Mouse (Mus musculus) E14TG2a.4 (cell line): ENCODE data around the gene Mchr1.

ENCODE experiments used
- H3K27me3 ChIP-seq: 2 replicates; pipeline ENCODE4 v1.6.1; 2014; ENCODE audit warnings: low read length, control low read depth; ENCODE audit not compliant: insufficient read depth
- H3K36me3 ChIP-seq: 2 replicates; pipeline ENCODE4 v1.6.1; 2014; ENCODE audit warnings: low read length, control low read depth; ENCODE audit not compliant: insufficient read depth
- H3K4me1 ChIP-seq: replicated peaks from 2 replicates; pipeline ENCODE4 v1.6.1; 2014; ENCODE audit warnings: low read depth, low read length, control low read depth
- H3K4me3 ChIP-seq: replicated peaks from 2 replicates; pipeline ENCODE4 v1.5.1; 2014; ENCODE audit warnings: mild to moderate bottlenecking, low read length
- H3K9me3 ChIP-seq: 2 replicates; pipeline ENCODE4 v1.6.1; 2014; ENCODE audit warnings: low read length, control low read depth
- CTCF ChIP-seq: conservative IDR thresholded peaks from 2 replicates; pipeline ENCODE4 v1.5.1; 2014; ENCODE audit warnings: low read length
- NANOG ChIP-seq: IDR thresholded peaks from 2 replicates; pipeline ENCODE4 v1.6.1; 2014; ENCODE audit warnings: borderline replicate concordance, low read length, mixed read lengths
- POU5F1 ChIP-seq: IDR thresholded peaks from 2 replicates; pipeline ENCODE4 v1.6.1; 2014; ENCODE audit warnings: low read length, borderline replicate concordance

Gene Mchr1

GRCm38 (mm10) chr15:81221446-81221845, 13.9 kb upstream of the Mchr1 start:
- Histone ChIP-seq H3K36me3 (no peaks in the 10 kb centered on the region), H3K4me1 (peaks cover 12% of the 10 kb centered on the region), H3K4me3 (no peak overlapping the region), H3K9me3 (no peaks in the 10 kb centered on the region), H3K27me3 (peaks cover 12% of the 10 kb centered on the region; the same call in 1 of the 2 replicates)
- no peak for TF ChIP-seq CTCF
- no peak for TF ChIP-seq POU5F1
- no peak for TF ChIP-seq NANOG

GRCm38 (mm10) chr15:81225016-81225415, 10.3 kb upstream of the Mchr1 start:
- Histone ChIP-seq H3K27me3 (peaks cover 10% of the 10 kb centered on the region), H3K36me3 (no peaks in the 10 kb centered on the region), H3K9me3 (no peaks in the 10 kb centered on the region), H3K4me3 (no peak overlapping the region), H3K4me1 (peaks cover 4% of the 10 kb centered on the region)
- TF ChIP-seq POU5F1 (no peak), CTCF (no peak), NANOG (no peak)

- TF ChIP-seq NANOG (no peak), POU5F1 (no peak), CTCF (no peak)
- H3K36me3 ChIP-seq, result no peaks in the 10 kb centered on the region
- H3K9me3 ChIP-seq, result no peaks in the 10 kb centered on the region
- H3K4me1 ChIP-seq, result peaks cover 2% of the 10 kb centered on the region
- no peak overlapping the region for H3K4me3 ChIP-seq
- H3K27me3 ChIP-seq, result peaks cover 12% of the 10 kb centered on the region
These were observed 9.6 kb upstream of the Mchr1 start for GRCm38 (mm10) chr15:81225732-81226131.

- Histone ChIP-seq H3K9me3 (no peaks in the 10 kb centered on the region), H3K27me3 (peaks cover 9% of the 10 kb centered on the region), H3K4me1 (no peaks in the 10 kb centered on the region), H3K36me3 (no peaks in the 10 kb centered on the region), H3K4me3 (no peak overlapping the region)
- no peak for TF ChIP-seq POU5F1
- TF ChIP-seq CTCF, result no peak
- no peak for TF ChIP-seq NANOG
These were observed 8.5 kb upstream of the Mchr1 start for GRCm38 (mm10) chr15:81226796-81227195.

GRCm38 (mm10) chr15:81227275-81227674, 8.0 kb upstream of the Mchr1 start:
- Histone ChIP-seq H3K9me3 (no peaks in the 10 kb centered on the region), H3K4me1 (no peaks in the 10 kb centered on the region), H3K4me3 (no peak overlapping the region), H3K27me3 (peaks cover 11% of the 10 kb centered on the region), H3K36me3 (no peaks in the 10 kb centered on the region)
- TF ChIP-seq CTCF, result no peak
- no peak for TF ChIP-seq NANOG
- TF ChIP-seq POU5F1, result no peak

GRCm38 (mm10) chr15:81228258-81228657, 7.0 kb upstream of the Mchr1 start:
- H3K27me3 ChIP-seq, result peaks cover 14% of the 10 kb centered on the region
- no peak overlapping the region for H3K4me3 ChIP-seq
- H3K9me3 ChIP-seq, result no peaks in the 10 kb centered on the region
- no peaks in the 10 kb centered on the region for H3K4me1 ChIP-seq
- H3K36me3 ChIP-seq, result no peaks in the 10 kb centered on the region
- no peak for TF ChIP-seq POU5F1
- TF ChIP-seq NANOG, result no peak
- no peak for TF ChIP-seq CTCF

GRCm38 (mm10) chr15:81229791-81230190, 5.5 kb upstream of the Mchr1 start:
- Histone ChIP-seq H3K4me1 (no peaks in the 10 kb centered on the region), H3K36me3 (no peaks in the 10 kb centered on the region), H3K9me3 (no peaks in the 10 kb centered on the region), H3K4me3 (no peak overlapping the region), H3K27me3 (peaks cover 28% of the 10 kb centered on the region)
- TF ChIP-seq POU5F1, result no peak
- no peak for TF ChIP-seq NANOG
- TF ChIP-seq CTCF, result no peak

GRCm38 (mm10) chr15:81231325-81231724, 4.0 kb upstream of the Mchr1 start:
- TF ChIP-seq POU5F1, result no peak
- TF ChIP-seq NANOG, result no peak
- TF ChIP-seq CTCF, result no peak
- H3K4me1 ChIP-seq, result peaks cover 14% of the 10 kb centered on the region

GRCm38 (mm10) chr15:81236062-81236461, 763 bp downstream of the Mchr1 start:
- Histone ChIP-seq H3K36me3 (no peaks in the 10 kb centered on the region), H3K4me3 (peak overlapping the region; percentile 71), H3K9me3 (no peaks in the 10 kb centered on the region), H3K27me3 (peaks cover 70% of the 10 kb centered on the region), H3K4me1 (peaks cover 19% of the 10 kb centered on the region)
- TF ChIP-seq NANOG, result no peak
- TF ChIP-seq POU5F1, result no peak
- TF ChIP-seq CTCF, result no peak

More at GRCm38 (mm10) chr15:81231325-81231724, 4.0 kb upstream of the Mchr1 start:
- no peak overlapping the region for H3K4me3 ChIP-seq
- no peaks in the 10 kb centered on the region for H3K36me3 ChIP-seq
- H3K27me3 ChIP-seq, result peaks cover 43% of the 10 kb centered on the region
- H3K9me3 ChIP-seq, result no peaks in the 10 kb centered on the region

GRCm38 (mm10) chr15:81237471-81237870, 2.2 kb downstream of the Mchr1 start:
- TF ChIP-seq POU5F1, result no peak
- no peak for TF ChIP-seq NANOG
- TF ChIP-seq CTCF, result no peak
- Histone ChIP-seq H3K27me3 (peaks cover 71% of the 10 kb centered on the region), H3K9me3 (no peaks in the 10 kb centered on the region), H3K4me3 (no peak overlapping the region), H3K36me3 (no peaks in the 10 kb centered on the region), H3K4me1 (peaks cover 19% of the 10 kb centered on the region)
